Mouse (Mus musculus) cerebellum, adult 11 months (tissue): Measurements from ENCODE around the gene Arg1.

Experiments used
- DNase-seq: peaks from one replicate; pipeline ENCODE4 v3.0.0; 2022

The Arg1 gene

DNA sequence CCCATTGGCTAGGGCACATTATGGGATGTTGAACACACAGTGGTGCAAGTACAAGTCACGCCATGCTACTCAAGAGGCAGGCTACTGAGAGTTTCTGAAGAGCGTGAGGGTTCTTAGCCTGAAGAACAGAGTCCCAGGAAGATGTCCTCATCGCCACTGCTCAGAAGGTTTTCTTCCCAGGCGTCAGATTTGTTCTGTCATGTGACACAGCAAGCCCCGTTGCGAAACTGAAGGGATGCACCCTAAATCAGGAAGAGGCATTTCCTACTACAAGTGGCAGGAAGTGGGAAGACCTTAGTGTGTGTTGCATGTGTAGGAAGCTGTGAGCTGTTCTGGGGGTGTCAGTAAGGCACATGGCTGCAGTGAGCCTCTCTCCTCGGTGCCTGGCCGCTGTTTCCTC is 16.1 kb downstream of the Arg1 start:
- no peak for DNase-seq

DNA sequence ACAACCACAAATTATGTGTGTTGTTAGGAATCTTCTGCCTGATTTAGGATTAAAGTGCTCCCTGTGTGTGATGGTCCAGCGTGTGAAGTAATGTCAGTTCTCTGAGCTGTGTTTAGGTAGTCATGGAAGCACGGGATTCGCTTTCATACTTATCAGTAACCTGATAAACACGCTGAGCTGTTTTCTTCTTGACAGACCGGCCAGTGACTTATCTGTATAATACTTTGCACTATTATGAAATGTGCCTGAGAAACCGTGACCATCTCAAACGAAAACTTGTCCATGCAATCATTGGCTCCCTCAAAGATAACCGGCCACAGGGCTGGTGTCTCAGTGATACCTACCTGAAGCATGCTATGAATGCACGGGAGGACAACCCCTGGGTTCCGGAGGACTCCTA is 21.7 kb downstream of the Arg1 start:
- DNase-seq = no peak

DNA sequence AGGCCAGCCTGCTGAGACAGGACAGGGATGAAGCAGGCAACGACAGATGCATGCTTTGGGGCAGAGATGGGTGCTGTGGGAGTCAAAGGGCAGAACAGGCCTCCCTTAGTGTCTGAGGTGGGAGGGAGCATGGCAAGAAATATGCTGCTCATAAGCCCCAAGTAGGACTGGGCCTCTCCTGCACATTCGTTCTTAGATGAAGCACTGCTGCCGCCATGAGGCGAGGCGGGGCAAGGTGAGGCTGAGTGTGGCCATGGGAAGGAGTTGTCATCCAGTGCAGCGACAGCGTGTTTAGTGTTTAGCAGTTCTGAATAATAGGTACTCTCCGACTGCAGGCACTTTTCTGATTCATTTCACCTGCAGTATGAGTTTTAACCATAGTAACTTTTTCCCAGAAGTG is 31.4 kb downstream of the Arg1 start:
- DNase-seq = peak; percentile 23

DNA sequence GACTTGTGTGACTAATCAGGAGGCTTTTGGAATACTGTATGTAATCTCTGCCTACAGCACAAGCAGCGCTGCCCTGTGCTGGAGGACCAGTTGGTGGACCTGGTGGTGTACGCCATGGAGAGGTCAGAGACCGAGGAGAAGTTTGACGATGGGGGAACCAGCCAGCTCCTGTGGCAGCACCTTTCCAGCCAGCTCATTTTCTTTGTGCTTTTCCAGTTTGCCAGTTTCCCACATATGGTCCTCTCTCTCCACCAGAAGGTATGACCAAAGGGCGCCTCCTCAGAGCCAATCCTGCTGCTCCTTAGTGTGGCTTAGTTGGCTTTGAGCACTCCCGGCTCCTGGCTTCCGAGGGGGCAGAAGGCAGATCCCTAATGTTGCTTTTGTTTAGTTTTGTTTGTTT is 38.9 kb downstream of the Arg1 start:
- DNase-seq = peak; percentile 49

DNA sequence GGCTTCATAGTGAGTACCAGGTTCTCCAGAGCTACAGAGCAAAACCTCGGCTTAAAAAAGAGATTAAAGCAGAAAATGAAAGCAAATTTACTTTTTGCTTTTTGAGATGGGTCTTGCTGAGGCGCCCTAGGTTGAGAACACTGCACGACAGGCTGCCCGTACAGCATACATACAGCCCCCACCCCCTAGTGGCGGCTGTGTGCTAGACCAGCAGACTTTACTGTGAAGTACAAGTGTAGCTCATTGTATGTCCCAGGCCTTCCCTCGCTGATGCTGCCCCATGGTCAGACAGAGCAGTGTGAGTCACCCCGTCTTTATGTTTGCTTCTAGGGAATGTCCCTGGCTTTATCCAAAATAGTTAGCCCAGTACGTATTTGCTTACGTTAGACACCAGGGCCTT is 41.3 kb downstream of the Arg1 start:
- no peak for DNase-seq

DNA sequence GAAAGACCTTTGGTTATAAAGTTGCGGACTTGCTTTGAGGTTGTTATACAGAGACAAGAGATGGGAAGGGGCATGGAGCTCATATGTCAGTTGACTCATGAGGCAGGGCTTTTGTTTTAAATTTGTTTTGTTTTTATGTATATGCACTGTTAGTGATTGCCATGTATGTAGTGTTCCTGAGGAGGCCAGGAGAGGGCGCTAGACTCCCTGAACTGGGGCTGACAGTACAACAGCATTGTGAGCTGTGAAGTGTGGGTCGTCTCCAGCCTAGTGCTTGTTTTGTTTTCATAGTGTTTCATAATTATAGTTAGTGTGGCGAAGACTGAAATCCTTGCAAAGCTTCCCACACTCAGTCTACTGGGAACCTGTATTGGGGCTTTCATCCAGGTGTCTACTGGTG is 53.7 kb downstream of the Arg1 start:
- no peak for DNase-seq

DNA sequence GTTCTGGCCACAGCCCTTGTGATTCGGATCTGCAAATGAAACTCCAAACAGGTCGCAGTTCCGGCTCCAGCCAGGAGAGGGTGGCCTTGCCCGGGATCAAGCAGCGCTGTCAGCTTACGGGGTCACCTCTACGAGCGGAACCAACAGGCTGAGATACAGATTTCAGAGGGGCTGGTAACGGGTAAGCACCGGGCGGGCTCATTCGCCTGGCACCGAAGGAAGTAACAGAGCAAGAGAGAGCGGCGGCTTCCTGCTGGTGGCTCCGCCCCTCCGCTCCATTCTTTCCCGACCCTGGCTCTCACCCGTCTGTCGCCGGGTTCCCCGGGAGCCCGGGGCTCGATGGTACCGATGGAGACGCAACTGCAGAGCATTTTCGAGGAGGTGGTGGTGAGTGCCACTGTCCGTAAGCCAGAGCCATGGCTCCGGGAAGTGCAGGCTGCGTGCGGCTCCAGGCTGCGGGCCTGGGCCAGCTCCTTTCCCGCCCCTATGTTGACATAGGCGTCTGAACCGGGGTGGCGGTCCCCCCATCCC is 57.5 kb downstream of the Arg1 start, which contains the start of gene Med23:
Gene Med23, plus strand, starts transcription at position 227 of the 531 bp plus-strand sequence.
- peak; percentile 99 for DNase-seq
